Mouse (Mus musculus): ENCODE data around the gene Gm20481. TPM values are rescaled to one million over a fixed set of nuclear protein-coding genes. Genes with fewer than 3 reads are reported as not detected.

Gm20481 gene
- polyA plus RNA-seq, 1 experiment, result not detected

- no peak for TF ChIP-seq POLR2A (IDR thresholded peaks at IDR 0.05; ENCODE audit: insufficient read length, low read depth)
- no peak for TF ChIP-seq MYOG (IDR thresholded peaks at IDR 0.05; ENCODE audit: control insufficient read depth in 1 of 3, insufficient read depth in 1 of 3, insufficient read length in 2 of 3, low read depth in 2 of 3)
- no peak for TF ChIP-seq POLR2AphosphoS2 (IDR thresholded peaks at IDR 0.05; ENCODE audit: insufficient read length, low read depth)
- TF ChIP-seq USF1 (IDR thresholded peaks at IDR 0.05; ENCODE audit: low read depth), result no peak
- TF ChIP-seq MYOD1 (IDR thresholded peaks at IDR 0.05; ENCODE audit: control insufficient read depth in 1 of 3, insufficient read length in 2 of 3, low read depth in 2 of 3), result no peak
Measured at GRCm38 (mm10) chr17:35015296-35015695, 45.6 kb downstream of the Gm20481 start.

GRCm38 (mm10) chr17:35016376-35016775, 46.7 kb downstream of the Gm20481 start, which contains the start of gene Vwa7:
Gene Vwa7, plus strand, starts transcription at chr17:35016579.
- Histone ChIP-seq H3K4me3 (no peak within 1 kb of the TSS), H3K27me3 (ENCODE audit: control insufficient read depth, insufficient read depth, insufficient read length) (no peaks in the 10 kb centered on the region), H3ac (ENCODE audit: control insufficient read depth, insufficient read length) (no peak within 1 kb of the TSS), H3K4me2 (ENCODE audit: low read depth) (no peak within 1 kb of the TSS), H3K79me2 (ENCODE audit: control insufficient read depth, insufficient read depth) (no peaks in the 10 kb centered on the region), H3K36me3 (ENCODE audit: control insufficient read depth, insufficient read depth) (peaks cover 9% of the 10 kb centered on the region)
- no peak for TF ChIP-seq REST (IDR thresholded peaks at IDR 0.05; ENCODE audit: insufficient read depth, insufficient read length)
- no peak for TF ChIP-seq MYOD1 (IDR thresholded peaks at IDR 0.05; ENCODE audit: control insufficient read depth in 1 of 3, insufficient read length in 2 of 3, low read depth in 2 of 3)
- no peak for TF ChIP-seq CEBPB (IDR thresholded peaks at IDR 0.05; ENCODE audit: insufficient read depth, poor library complexity, severe bottlenecking)
- TF ChIP-seq POLR2AphosphoS2 (IDR thresholded peaks at IDR 0.05; ENCODE audit: insufficient read length, low read depth), result peak; percentile 30
- no peak for TF ChIP-seq SRF (IDR thresholded peaks at IDR 0.05; ENCODE audit: control insufficient read depth, insufficient read length, low read depth)
- peak; percentile 27 for TF ChIP-seq POLR2A (IDR thresholded peaks at IDR 0.05; ENCODE audit: insufficient read length, low read depth)
- no peak for TF ChIP-seq TCF3 (IDR thresholded peaks at IDR 0.05; ENCODE audit: insufficient read length, low read depth)
- no peak for TF ChIP-seq USF1 (IDR thresholded peaks at IDR 0.05; ENCODE audit: low read depth)
- TF ChIP-seq MYOG (IDR thresholded peaks at IDR 0.05; ENCODE audit: control insufficient read depth in 1 of 3, insufficient read depth in 1 of 3, insufficient read length in 2 of 3, low read depth in 2 of 3), result no peak
- TF ChIP-seq MAX (IDR thresholded peaks at IDR 0.05; ENCODE audit: low read depth), result no peak
- TF ChIP-seq TCF12 (IDR thresholded peaks at IDR 0.05; ENCODE audit: insufficient read depth, poor library complexity, severe bottlenecking), result no peak
- TF ChIP-seq E2F4 (IDR thresholded peaks at IDR 0.05; ENCODE audit: insufficient read depth), result no peak

More at GRCm38 (mm10) chr17:35015296-35015695, 45.6 kb downstream of the Gm20481 start:
- no peaks in the 10 kb centered on the region for H3K27me3 ChIP-seq (ENCODE audit: control insufficient read depth, insufficient read depth, insufficient read length)
- H3ac ChIP-seq (ENCODE audit: control insufficient read depth, insufficient read length), result no peak overlapping the region
- H3K36me3 ChIP-seq (ENCODE audit: control insufficient read depth, insufficient read depth), result peaks cover 16% of the 10 kb centered on the region
- H3K4me3 ChIP-seq, result no peak overlapping the region
- no peak overlapping the region for H3K4me2 ChIP-seq (ENCODE audit: low read depth)
- H3K79me2 ChIP-seq (ENCODE audit: control insufficient read depth, insufficient read depth), result no peaks in the 10 kb centered on the region

- no peak overlapping the region for H3K4me2 ChIP-seq (ENCODE audit: low read depth)
- no peaks in the 10 kb centered on the region for H3K79me2 ChIP-seq (ENCODE audit: control insufficient read depth, insufficient read depth)
- no peaks in the 10 kb centered on the region for H3K27me3 ChIP-seq (ENCODE audit: control insufficient read depth, insufficient read depth, insufficient read length)
- H3K4me3 ChIP-seq, result no peak overlapping the region
- TF ChIP-seq POLR2AphosphoS2 (IDR thresholded peaks at IDR 0.05; ENCODE audit: insufficient read length, low read depth), result peak; percentile 73
- no peak for TF ChIP-seq MYOD1 (IDR thresholded peaks at IDR 0.05; ENCODE audit: control insufficient read depth in 1 of 3, insufficient read length in 2 of 3, low read depth in 2 of 3)
- no peak for TF ChIP-seq E2F4 (IDR thresholded peaks at IDR 0.05; ENCODE audit: insufficient read depth)
- H3K36me3 ChIP-seq (ENCODE audit: control insufficient read depth, insufficient read depth), result peaks cover 9% of the 10 kb centered on the region
- H3ac ChIP-seq (ENCODE audit: control insufficient read depth, insufficient read length), result no peak overlapping the region
Measured at GRCm38 (mm10) chr17:35016791-35017705, 47.3 kb downstream of the Gm20481 start.

GRCm38 (mm10) chr17:35017706-35018030, 48.0 kb downstream of the Gm20481 start:
- Histone ChIP-seq H3ac (ENCODE audit: control insufficient read depth, insufficient read length) (no peak overlapping the region), H3K4me2 (ENCODE audit: low read depth) (no peak overlapping the region), H3K27me3 (ENCODE audit: control insufficient read depth, insufficient read depth, insufficient read length) (no peaks in the 10 kb centered on the region), H3K4me3 (no peak overlapping the region), H3K79me2 (ENCODE audit: control insufficient read depth, insufficient read depth) (no peaks in the 10 kb centered on the region), H3K36me3 (ENCODE audit: control insufficient read depth, insufficient read depth) (peaks cover 7% of the 10 kb centered on the region)
- no peak for TF ChIP-seq MYOG (IDR thresholded peaks at IDR 0.05; ENCODE audit: control insufficient read depth in 1 of 3, insufficient read depth in 1 of 3, insufficient read length in 2 of 3, low read depth in 2 of 3)
- no peak for TF ChIP-seq POLR2A (IDR thresholded peaks at IDR 0.05; ENCODE audit: insufficient read length, low read depth)
- no peak for TF ChIP-seq E2F4 (IDR thresholded peaks at IDR 0.05; ENCODE audit: insufficient read depth)
- TF ChIP-seq POLR2AphosphoS2 (IDR thresholded peaks at IDR 0.05; ENCODE audit: insufficient read length, low read depth), result no peak
- TF ChIP-seq MAX (IDR thresholded peaks at IDR 0.05; ENCODE audit: low read depth), result no peak
- TF ChIP-seq TCF12 (IDR thresholded peaks at IDR 0.05; ENCODE audit: insufficient read depth, poor library complexity, severe bottlenecking), result no peak
- no peak for TF ChIP-seq CEBPB (IDR thresholded peaks at IDR 0.05; ENCODE audit: insufficient read depth, poor library complexity, severe bottlenecking)
- TF ChIP-seq MYOD1 (IDR thresholded peaks at IDR 0.05; ENCODE audit: control insufficient read depth in 1 of 3, insufficient read length in 2 of 3, low read depth in 2 of 3), result no peak
- no peak for TF ChIP-seq REST (IDR thresholded peaks at IDR 0.05; ENCODE audit: insufficient read depth, insufficient read length)
- no peak for TF ChIP-seq TCF3 (IDR thresholded peaks at IDR 0.05; ENCODE audit: insufficient read length, low read depth)
- no peak for TF ChIP-seq SRF (IDR thresholded peaks at IDR 0.05; ENCODE audit: control insufficient read depth, insufficient read length, low read depth)
- TF ChIP-seq USF1 (IDR thresholded peaks at IDR 0.05; ENCODE audit: low read depth), result no peak

GRCm38 (mm10) chr17:35018171-35018570, 48.5 kb downstream of the Gm20481 start:
- Histone ChIP-seq H3K4me2 (ENCODE audit: low read depth) (no peak overlapping the region), H3K27me3 (ENCODE audit: control insufficient read depth, insufficient read depth, insufficient read length) (no peaks in the 10 kb centered on the region), H3K36me3 (ENCODE audit: control insufficient read depth, insufficient read depth) (peaks cover 1% of the 10 kb centered on the region), H3ac (ENCODE audit: control insufficient read depth, insufficient read length) (no peak overlapping the region), H3K4me3 (no peak overlapping the region), H3K79me2 (ENCODE audit: control insufficient read depth, insufficient read depth) (no peaks in the 10 kb centered on the region)
- TF ChIP-seq MYOG (IDR thresholded peaks at IDR 0.05; ENCODE audit: control insufficient read depth in 1 of 3, insufficient read depth in 1 of 3, insufficient read length in 2 of 3, low read depth in 2 of 3) (no peak), POLR2AphosphoS2 (IDR thresholded peaks at IDR 0.05; ENCODE audit: insufficient read length, low read depth) (no peak), CEBPB (IDR thresholded peaks at IDR 0.05; ENCODE audit: insufficient read depth, poor library complexity, severe bottlenecking) (no peak), TCF3 (IDR thresholded peaks at IDR 0.05; ENCODE audit: insufficient read length, low read depth) (no peak), SRF (IDR thresholded peaks at IDR 0.05; ENCODE audit: control insufficient read depth, insufficient read length, low read depth) (no peak), REST (IDR thresholded peaks at IDR 0.05; ENCODE audit: insufficient read depth, insufficient read length) (no peak), MAX (IDR thresholded peaks at IDR 0.05; ENCODE audit: low read depth) (no peak), TCF12 (IDR thresholded peaks at IDR 0.05; ENCODE audit: insufficient read depth, poor library complexity, severe bottlenecking) (no peak), MYOD1 (IDR thresholded peaks at IDR 0.05; ENCODE audit: control insufficient read depth in 1 of 3, insufficient read length in 2 of 3, low read depth in 2 of 3) (no peak), E2F4 (IDR thresholded peaks at IDR 0.05; ENCODE audit: insufficient read depth) (no peak), USF1 (IDR thresholded peaks at IDR 0.05; ENCODE audit: low read depth) (no peak), POLR2A (IDR thresholded peaks at IDR 0.05; ENCODE audit: insufficient read length, low read depth) (no peak)

All from myocyte (in vitro differentiated cells).